Mouse (Mus musculus) spleen, postnatal 36 days (tissue): ENCODE data around the gene Olfr1162.
"Not testable (repeated sequence)": the region's sequence is repeated elsewhere in the genome, so short reads cannot be mapped to it uniquely, and the experiment has no call there.

Experiments used
- DNase-seq, 2 experiments: peaks; one replicate each; pipeline ENCODE4 v3.0.0; 2022; ENCODE audit warnings: low spot score in 2 of 2, mixed read lengths in 1 of 2

Gene Olfr1162

GRCm38 (mm10) chr2:88051029-88051428, at the start of gene Olfr1162:
Olfr1162 (minus strand) TSS chr2:88051129.
- no peak for DNase-seq

- DNase-seq: no peak
Observed at GRCm38 (mm10) chr2:88093866-88094265, 42.9 kb upstream of the Olfr1162 start, which contains the start of gene Olfr1164. Olfr1164 (minus strand) TSS chr2:88093966.

GRCm38 (mm10) chr2:88071730-88072129, 20.8 kb upstream of the Olfr1162 start, which contains the start of gene Olfr1163:
Olfr1163 (minus strand) TSS chr2:88071830.
- no peak for DNase-seq

- DNase-seq: no peak
Observed at GRCm38 (mm10) chr2:88063587-88063986, 12.7 kb upstream of the Olfr1162 start.

GRCm38 (mm10) chr2:88037599-88037998, 13.3 kb downstream of the Olfr1162 start, which contains the start of gene Olfr73:
Olfr73 (minus strand) TSS chr2:88037699.
- no peak for DNase-seq

GRCm38 (mm10) chr2:88022474-88022873, 28.5 kb downstream of the Olfr1162 start, which contains the start of gene Olfr1161:
Olfr1161 (plus strand) TSS chr2:88022774.
- DNase-seq: not testable (repeated sequence)

GRCm38 (mm10) chr2:88007515-88008318, 43.2 kb downstream of the Olfr1162 start, which contains the start of gene Olfr1160:
Olfr1160 (minus strand) TSS chr2:88008268.
- no peak for DNase-seq
